Mouse (Mus musculus): ENCODE measurements around the gene Lrrc74a.

DNA sequence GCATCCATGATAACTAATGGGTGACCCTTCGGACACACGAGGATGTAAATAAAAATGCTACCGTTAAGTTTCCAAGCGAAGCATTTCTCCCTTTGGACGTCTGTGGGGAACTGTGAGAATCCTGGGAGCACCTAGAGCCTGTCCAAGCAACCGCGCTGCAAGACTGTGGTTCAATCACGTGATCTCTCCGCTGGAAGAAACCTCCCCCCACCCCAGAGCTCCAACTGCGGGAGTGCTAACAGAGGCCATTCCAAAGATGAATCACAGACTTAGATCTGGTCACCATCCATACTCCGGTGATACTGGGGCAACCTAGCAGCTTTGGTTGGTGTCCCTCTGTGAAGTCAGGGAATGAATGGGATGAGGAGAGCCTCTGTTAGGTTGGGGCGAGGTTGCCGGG lies 26.9 kb downstream of the Lrrc74a start:
- TF ChIP-seq USF1 (IDR thresholded peaks at IDR 0.05; ENCODE audit: low read depth) (no peak), POLR2A (IDR thresholded peaks at IDR 0.05; ENCODE audit: insufficient read length, low read depth) (no peak), MAX (IDR thresholded peaks at IDR 0.05; ENCODE audit: low read depth) (no peak), MYOG (IDR thresholded peaks at IDR 0.05; ENCODE audit: control insufficient read depth in 1 of 3, insufficient read depth in 1 of 3, insufficient read length in 2 of 3, low read depth in 2 of 3) (no peak)

Measured in myocyte (in vitro differentiated cells).